Mouse (Mus musculus) neural tube, embryonic 15.5 days (tissue): ENCODE measurements around the gene Impdh2. TPM values are rescaled to one million over a fixed set of nuclear protein-coding genes. Genes with fewer than 3 reads are reported as not detected.

Source experiments
- microRNA counts: library from miRNA; unstranded; fragments of <30 nt; microRNA quantifications from one replicate; lab custom pipeline; 2016
- microRNA-seq: library from miRNA; unstranded; fragments of <30 nt; microRNA quantifications from one replicate; pipeline ENCODE4, GENCODE M21; 2017
- polyA plus RNA-seq: library from polyadenylated mRNA; unstranded; fragments of >200 nt; fragmentation: Nextera tagmentation; extraction: Ambion mirVana; gene quantifications from 2 replicates; pipeline ENCODE4 v1.2.1, GENCODE M21; 2015

The Impdh2 gene
- polyA plus RNA-seq, 1 experiment from 2014 or later, result 105 TPM

MicroRNAs within 50 kb of the gene (microRNA counts, 519-probe panel; counts per million panel counts)
- microRNA mmu-miR-191 (lab: Ali Mortazavi, UCI) (2,728 counts per million, percentile 64 among the panel's probes with 10 or more counts), microRNA mmu-miR-425 (lab: Ali Mortazavi, UCI) (2,516 counts per million, percentile 58 among the panel's probes with 10 or more counts)

Small RNA genes lying within 50 kb of the gene (microRNA-seq; reads per million reads assigned to microRNA genes)
- gene Gm24083, result not detected
- gene Mir191, result not detected
- 700 reads per million, percentile 76 among the genes with 10 or more reads in this experiment for gene Mir425

Other genes with a start within 250 kb of the Impdh2 start
- gene Gpx1, start 221.4 kb upstream of the Impdh2 start, polyA plus RNA-seq, result 460 and 559 TPM in 2 replicates
- 110 and 111 TPM in 2 replicates for gene Usp4, start 212.4 kb upstream of the Impdh2 start, polyA plus RNA-seq
- 1.1 and 1.3 TPM in 2 replicates for gene 1700102P08Rik, start 167.5 kb upstream of the Impdh2 start, polyA plus RNA-seq
- gene Ccdc36, start 131.8 kb upstream of the Impdh2 start, polyA plus RNA-seq, result 1.3 and 1.7 TPM in 2 replicates
- not detected in 2 replicates for gene BC048562, start 123.8 kb upstream of the Impdh2 start, polyA plus RNA-seq
- 53.7 and 64.4 TPM in 2 replicates for gene Ccdc71, start 99.8 kb upstream of the Impdh2 start, polyA plus RNA-seq
- gene Klhdc8b, start 98.7 kb upstream of the Impdh2 start, polyA plus RNA-seq, result 58.4 and 59.8 TPM in 2 replicates
- 17.5 and 18.8 TPM in 2 replicates for gene Lamb2, start 80.5 kb upstream of the Impdh2 start, polyA plus RNA-seq
- 66.1 and 68.0 TPM in 2 replicates for gene Usp19, start 69.7 kb upstream of the Impdh2 start, polyA plus RNA-seq
- gene Qars, start 52.6 kb upstream of the Impdh2 start, polyA plus RNA-seq, result 58.1 and 78.1 TPM in 2 replicates
- 111 and 114 TPM in 2 replicates for gene Qrich1, start 43.5 kb upstream of the Impdh2 start, polyA plus RNA-seq
- 75.0 and 78.2 TPM in 2 replicates for gene Ndufaf3, start 7.1 kb downstream of the Impdh2 start, polyA plus RNA-seq
- gene Dalrd3, start 9.6 kb downstream of the Impdh2 start, polyA plus RNA-seq, result 279 and 285 TPM in 2 replicates
- gene Wdr6, start 18.5 kb downstream of the Impdh2 start, polyA plus RNA-seq, result 247 and 279 TPM in 2 replicates
- gene P4htm, start 37.4 kb downstream of the Impdh2 start, polyA plus RNA-seq, result 36.4 and 44.2 TPM in 2 replicates
- gene Arih2, start 89.1 kb downstream of the Impdh2 start, polyA plus RNA-seq, result 44.4 and 47.3 TPM in 2 replicates
- gene Slc25a20, start 101.8 kb downstream of the Impdh2 start, polyA plus RNA-seq, result 41.4 and 49.4 TPM in 2 replicates
- 50.6 and 59.5 TPM in 2 replicates for gene Prkar2a, start 129.0 kb downstream of the Impdh2 start, polyA plus RNA-seq
- 187 and 210 TPM in 2 replicates for gene Ip6k2, start 223.5 kb downstream of the Impdh2 start, polyA plus RNA-seq
- gene Nckipsd, start 248.1 kb downstream of the Impdh2 start, polyA plus RNA-seq, result 33.3 and 40.0 TPM in 2 replicates